Mouse (Mus musculus) NIH3T3 (cell line): ENCODE data around the gene Gm11627.

Experiments used
- DNase-seq: peaks from one replicate; pipeline ENCODE4 v3.0.0-alpha.2; 2012; ENCODE audit warnings: low read depth

Gm11627 gene

DNA sequence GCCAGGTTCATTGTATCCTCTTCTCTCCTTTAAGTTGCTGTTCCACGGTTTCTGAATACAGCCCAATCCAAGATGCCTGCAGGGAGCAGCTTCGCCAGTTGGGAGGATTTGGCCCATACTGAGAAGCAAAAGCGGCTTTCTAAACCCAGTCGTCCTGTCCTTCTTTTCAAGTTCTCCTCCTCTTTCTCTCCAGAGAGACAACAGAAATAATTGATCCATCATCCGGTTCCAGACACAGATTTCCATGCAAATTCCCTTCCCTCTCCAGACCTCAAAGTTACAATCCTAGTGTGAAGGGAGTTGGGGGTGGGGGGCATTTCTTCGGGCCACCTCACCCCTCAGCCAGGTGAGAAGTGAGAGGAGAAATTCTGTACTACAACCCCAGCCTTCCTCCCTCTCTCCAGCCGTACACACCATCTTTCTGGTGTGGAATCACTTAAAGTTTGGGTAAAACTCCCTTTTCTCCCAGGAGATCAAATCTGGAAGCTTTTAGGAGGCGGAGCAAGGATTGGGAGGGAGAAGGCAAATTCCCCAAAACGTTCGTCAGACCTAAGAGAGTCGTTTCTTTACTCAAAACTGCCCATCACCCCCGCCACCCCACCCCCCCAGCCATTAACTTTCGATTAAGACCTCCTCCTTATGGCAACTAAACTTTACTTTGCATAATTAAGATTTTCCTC, 23.7 kb upstream of the Gm11627 start:
- DNase-seq: peak; percentile 95

DNA sequence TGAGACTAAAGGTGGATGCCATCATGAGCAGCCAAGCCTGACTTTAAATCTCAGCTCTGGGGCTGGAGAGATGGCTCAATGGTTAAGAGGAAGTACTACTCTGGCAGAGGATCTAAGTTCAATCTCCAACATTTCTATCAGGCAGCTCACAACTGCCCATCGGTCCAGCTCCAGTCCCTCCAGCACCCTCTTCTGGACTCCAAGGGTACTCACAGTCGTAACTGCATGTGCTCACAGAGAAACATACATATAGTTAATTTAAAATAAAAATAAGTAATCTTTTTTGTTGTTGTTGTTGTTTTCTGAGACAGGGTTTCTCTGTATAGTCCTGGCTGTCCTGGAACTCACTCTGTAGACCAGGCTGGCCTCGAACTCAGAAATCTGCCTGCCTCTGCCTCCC, 20.7 kb upstream of the Gm11627 start:
- DNase-seq: peak; percentile 50

DNA sequence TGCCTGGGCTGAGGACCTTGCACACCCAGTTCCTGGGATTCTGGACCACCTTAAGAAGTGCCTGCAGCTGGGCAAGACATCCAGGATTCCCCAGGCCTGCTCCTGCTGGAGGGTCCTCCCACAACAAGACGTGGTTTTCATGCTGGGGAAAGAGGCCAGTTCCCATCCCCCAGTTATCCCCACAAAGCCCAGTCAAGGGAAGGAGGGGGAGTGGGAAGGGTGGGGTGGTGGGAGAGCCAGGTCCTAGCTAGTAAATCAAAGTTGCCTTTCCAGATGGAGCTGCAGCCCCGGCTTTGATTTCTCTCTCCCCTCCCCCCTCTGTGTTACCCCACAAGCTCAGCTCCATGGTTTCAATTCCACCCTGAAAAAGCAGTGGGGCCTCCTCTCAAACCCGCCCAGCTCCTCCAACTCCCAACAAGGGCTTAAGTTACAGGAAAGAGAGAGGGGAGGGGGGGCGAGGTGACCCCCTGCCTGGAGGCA, 16.1 kb upstream of the Gm11627 start:
- peak; percentile 53 for DNase-seq

DNA sequence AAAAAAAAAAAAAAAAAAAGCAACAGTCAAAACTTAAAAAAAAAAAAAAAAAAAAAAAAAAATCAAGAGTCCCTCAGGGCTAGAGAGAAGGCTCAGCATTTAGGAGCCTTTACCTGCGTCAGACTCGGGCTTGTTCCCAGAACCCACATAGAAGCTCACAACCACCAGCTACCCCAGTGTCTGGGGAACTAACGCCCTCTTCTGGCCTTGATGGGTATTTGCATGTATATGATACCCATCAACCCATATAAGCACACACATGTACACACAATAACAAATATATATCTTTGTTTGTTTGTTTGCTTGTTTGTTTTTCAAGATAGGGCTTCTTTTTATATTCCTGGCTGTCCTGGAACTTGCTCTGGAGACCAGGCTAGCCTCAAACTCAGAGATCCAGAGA, 8.3 kb upstream of the Gm11627 start:
- no peak for DNase-seq

DNA sequence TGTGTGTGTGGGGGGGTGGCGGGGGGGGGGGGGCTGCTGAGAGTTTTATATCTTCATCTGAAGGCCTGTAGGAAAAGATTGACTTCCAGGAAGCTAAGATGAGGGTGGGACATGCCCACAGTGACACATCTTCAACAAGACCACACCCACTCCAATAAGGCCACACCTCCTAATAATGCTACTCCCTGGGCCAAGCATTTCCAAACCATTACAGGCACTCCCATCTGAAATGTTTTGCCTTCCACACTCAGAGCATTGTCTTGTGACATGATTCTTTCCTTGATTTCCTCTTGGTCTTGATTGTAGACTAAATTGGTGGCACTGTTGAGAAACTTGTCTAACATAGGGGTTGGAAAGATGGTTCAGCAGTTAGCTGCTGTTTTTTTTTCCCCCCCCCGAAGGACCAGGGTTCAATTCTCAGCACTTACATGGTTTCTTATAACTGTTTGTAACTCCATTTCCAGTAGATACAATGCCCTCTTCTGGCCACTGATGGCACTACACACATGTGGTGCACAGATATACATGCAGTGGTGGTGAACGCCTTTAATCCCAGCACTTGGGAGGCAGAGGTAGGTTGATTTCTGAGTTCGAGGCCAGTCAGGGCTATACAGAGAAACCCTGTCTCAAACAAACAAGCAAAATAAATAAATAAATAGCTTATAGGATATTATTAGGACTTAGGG, 7.3 kb upstream of the Gm11627 start:
- no peak for DNase-seq

DNA sequence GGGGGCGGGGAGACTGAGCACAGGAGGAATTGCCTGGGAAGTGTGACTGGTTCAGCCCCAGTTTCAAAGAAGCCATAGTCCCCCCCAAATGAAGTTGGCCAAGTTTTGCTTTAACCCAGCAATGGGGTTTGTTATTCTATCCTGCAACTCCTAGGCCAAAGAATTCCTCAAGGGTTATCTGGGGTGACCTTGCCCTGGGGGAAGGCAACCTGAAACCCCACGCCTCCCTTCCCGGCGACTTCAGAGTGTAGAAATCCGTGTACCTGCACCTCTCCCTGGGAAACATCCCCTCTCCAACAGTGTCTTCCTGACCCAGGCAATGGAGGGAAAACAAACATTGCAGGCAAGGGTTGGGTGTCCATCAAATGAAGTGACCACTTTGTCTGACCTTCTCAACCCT, 3.5 kb upstream of the Gm11627 start:
- no peak for DNase-seq

DNA sequence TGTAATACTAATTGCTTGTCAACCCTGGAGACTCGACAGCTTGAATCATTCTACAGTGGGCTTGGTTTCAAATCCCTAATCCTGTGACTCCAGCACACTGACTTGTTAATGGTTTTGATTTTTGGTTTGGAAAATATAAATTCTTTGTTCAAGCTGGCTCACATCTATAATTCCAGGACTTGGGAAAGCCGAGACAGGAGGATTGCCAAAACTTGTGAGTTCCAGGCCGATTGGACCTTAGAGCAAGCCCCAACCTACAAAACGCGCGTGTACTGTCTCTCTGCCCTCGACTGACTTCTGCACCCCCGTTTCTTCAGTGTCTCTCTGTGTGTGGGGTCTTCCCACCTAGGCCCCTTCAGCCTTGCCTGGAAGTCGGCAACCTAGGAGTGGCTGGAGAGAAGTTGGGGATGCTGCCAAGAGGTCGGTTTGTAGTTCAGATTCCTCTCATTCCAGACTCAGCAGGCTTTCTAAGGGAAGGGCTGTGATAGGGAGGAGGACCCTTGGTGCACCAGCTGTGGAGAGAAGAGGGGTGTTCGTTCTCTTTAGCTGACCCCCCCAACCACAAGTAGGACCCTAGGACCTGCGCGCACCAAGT, 2.9 kb upstream of the Gm11627 start:
- DNase-seq: peak; percentile 88

DNA sequence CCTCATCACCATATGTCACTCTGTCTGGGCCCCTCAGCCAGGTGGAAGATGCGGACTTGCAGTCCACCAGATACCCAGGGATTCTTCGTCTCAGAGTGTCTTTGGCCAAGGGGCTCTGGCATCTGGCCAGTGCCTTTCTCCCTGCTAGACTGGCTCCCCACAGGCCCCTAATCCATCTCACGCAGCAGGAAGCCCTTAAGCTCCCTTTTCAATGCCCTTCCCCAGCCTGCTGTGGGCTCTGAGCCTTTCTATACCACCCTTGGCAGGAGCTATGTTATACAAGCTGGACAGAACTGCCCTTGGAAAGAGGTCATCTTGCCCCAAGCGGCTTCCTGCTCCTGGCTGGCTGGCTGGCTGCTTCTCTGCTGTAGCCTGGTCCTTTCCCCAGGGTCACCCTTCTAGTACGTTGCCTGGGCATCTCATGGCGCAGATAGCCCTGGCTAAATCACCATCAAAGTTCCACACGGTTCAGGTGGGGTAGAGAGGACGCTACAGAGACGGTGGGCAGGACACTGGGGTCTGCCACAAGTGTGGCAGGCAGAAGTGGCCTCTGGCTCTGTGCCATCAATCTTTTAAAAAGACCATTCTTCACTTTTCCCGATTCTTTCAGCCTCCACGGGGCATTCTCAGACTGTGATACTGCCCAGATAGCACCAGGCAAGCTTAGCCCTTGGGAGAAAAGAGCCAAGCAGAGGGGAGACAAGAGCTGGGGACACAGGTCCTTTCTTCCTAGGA, 2.2 kb upstream of the Gm11627 start:
- peak; percentile 33 for DNase-seq

DNA sequence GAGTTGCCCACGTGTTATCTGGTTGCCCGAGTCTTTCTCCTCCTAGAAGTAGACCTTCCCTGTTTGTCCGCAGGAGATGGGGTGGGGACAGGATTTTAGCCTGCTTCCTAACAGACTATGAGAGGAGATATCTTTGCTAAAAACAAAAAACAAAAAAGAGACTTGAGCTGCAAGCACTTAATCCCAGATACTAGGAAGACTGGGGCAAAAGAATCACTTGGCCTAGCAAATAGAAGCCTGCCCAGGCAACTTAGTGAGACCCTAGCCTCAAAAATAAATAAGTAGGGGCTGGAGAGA, 721 bp upstream of the Gm11627 start:
- DNase-seq: no peak

DNA sequence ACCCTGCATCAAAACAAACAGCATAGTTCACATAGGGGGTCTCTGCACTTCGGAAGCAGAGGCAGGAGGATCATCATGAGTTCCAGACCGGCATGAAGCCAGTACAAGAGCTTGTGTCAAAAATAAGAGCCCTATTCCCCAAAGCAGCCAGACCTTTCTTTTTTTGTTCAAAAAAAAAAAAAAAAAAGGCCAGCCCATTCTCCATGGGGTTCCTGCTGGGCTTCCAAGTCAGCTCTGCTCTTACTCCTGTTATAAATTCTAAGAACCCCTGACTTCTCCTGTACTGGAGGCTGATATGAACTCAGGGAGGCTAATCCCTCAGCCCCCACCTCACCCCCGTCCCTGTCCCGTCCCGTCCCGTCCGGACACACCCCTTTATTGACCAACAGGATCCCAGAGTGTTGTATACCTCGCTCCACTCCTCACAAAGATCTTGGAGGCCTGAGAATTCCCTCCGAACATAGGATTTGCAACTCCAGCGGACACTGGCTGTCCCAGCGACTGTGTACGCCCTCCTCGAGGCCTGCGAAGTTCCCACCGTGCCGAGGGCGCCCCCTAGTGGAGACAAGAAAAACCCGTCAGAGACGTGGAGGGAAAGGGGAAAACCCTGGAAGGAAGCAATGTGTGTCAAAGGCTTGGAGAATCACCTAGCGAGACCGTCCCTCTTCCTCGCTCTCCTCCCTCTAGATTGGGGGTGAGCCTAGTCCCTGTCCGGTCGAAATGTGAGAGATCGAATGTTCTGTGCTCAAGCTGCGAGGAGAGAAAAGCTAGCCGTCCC, 731 bp downstream of the Gm11627 start:
- DNase-seq: peak; percentile 93

DNA sequence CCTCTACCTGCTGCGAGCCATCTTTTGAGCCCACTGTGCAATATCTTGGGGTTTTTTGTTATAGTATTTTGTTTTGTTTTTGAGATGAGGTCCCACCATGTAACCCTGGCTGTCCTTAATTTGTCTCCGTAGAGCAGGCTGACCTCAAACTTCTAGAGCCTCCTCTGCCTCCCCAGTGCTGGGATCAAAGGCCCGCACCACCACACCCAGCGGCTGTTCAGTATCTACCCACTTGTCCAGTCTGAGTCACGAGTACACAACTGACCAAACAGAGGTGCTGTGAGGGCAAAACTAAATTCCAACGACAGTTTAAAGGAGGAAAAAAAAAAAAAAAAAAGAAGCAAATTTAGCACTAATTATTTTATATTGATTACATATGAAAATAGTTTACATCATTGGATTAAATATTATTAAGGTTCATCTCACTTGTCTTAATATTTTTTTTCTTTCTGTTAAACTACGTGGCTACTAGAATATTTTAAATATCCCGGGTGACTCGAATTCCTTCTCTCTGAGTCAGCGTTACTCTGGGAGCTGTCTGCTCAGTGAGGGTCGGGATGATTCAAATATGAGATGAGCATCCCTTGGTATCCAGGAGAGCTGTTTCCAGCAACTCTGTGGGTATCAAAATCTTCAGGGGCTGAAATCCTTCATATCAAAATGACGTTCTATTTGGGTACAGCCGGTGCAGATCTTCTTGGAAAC, 3.1 kb downstream of the Gm11627 start:
- peak; percentile 64 for DNase-seq

DNA sequence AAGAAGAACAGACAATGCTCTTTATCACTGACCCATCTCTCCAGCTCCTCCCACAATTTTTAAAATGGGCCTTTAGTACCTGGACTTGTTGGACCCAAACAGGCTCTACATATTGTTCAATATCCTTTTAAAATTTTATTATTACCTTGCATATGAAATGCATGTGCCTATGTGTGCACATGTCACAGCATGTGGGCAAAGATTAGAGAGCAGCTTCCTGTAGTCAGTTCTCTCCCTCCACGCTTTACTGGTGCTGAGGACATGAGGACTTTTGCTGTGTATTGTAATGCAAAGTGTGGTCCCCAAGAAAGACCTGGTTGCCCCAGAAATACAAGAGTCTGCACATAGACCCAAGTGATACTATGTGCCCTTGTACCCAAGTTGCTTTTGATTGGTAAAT, 4.2 kb downstream of the Gm11627 start:
- DNase-seq: no peak

DNA sequence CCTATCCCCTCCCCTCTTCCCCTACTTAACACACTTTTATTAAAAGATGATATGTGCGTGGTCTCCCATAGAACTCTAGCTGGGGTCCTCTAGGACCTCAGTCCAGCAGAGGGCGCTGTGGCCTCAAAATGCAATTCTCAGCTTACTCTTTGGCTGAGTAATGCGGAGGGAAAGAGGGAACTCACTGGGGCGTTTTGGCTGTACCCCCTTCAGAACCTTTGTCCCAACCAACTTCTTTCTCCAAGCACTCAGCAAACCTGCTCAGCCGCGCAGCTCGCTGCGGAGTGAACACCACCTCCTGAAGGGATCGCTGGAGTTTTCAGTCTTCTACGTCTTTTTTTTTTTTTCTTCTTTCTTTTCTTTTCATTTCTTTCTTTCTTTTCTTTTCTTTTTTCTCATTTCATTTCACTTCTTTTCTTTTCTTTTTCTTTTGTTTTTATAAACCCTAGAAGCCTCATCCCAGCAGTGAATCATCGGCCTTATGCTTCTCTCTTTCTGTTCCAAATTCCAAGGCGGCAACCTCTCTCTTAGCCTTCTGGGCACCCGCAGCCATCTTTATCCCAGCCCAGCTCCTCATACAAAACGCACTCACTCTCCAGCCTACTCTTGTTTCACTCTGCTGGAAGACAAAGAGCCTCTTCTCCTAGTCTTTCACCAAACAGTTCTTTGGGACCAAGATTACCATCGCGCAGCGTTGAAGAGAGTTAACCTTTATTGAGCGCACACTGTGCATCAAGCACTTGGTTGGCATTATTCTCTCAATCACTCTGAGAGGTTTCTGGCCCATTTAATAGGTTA, 6.2 kb downstream of the Gm11627 start:
- DNase-seq: peak; percentile 97

DNA sequence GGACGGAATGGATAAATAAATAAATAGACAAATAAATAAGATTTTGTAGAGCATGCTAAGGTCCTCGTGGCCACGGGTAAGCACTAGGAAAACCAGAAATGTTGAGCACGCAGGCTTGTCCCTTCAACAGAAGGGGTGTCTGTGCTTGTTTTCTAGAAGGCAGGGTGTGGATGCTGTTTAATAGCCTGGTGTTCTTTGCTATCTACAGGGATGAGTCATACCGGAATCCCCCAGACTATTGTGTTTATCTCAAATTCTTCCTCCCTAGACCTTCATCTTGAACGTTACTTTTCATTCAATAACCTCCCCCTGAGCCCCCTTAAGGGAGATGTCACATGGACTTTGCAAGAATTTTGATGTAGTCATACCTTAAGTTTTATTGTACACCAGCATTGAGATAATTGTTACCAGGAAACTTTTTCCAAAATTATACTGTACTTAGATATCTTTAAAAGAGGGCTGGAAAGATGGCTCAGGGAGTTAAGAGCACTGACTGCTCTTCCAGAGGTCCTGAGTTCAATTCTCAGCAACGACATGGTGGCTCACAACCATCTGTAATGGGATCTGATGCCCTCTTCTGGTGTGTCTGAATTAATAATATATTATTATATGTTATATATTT, 10.4 kb downstream of the Gm11627 start:
- DNase-seq: peak; percentile 15

DNA sequence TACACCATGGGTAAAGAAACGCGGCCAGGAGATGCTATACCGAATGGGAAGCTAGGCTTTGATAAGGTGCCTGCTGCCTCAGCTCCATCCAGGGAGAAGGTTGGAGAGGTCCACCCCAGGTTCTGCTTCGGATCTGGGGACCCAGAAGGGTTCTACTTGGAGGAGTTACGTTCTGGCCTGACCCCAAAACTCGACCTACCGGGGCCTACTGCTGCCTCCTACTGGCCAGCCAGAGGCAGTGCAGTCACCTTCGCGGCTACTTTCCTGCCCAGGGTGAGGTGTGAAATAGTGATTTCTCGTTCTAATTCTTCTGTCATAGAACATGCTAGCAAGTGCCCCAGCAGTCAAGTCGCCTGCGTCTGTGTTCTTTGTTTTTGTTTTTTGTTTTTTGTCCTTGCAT, 11.1 kb downstream of the Gm11627 start:
- DNase-seq: no peak

DNA sequence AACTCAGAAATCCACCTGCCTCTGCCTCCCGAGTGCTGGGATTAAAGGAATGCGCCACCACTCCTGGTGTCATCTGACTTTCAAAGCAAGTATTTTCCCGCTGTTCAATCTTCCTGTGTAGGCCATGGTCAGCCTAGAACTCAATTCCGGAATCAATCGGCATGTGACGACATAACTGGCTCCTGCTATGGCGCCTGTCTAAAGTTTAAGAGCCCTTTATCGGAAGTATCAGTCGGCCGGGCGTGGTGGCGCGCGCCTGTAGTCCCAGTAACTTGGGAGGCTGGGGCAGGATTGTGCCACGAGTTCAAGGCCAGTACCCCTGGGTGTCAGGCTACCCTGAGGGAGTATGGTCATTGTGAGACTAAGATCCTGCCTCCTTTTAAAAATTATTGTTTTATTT, 11.5 kb downstream of the Gm11627 start:
- DNase-seq: no peak

DNA sequence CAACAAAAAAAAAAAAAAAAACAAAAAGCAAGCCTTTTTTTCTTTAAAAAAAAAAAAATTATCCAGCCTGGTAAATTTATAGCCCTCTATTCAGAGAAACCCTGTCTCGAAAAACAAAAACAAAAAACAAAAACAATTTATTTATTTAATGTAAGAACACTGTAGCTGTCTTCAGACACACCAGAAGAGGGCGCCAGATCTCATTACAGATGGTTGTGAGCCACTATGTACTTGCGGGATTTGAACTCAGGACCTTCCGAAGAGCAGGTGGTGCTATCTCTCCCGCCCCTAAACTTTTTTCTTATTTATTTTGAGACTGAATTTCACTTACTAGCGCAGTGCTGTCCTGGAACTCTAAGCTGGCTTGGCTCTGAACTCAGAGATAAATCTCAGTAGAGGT, 12.1 kb downstream of the Gm11627 start:
- no peak for DNase-seq

DNA sequence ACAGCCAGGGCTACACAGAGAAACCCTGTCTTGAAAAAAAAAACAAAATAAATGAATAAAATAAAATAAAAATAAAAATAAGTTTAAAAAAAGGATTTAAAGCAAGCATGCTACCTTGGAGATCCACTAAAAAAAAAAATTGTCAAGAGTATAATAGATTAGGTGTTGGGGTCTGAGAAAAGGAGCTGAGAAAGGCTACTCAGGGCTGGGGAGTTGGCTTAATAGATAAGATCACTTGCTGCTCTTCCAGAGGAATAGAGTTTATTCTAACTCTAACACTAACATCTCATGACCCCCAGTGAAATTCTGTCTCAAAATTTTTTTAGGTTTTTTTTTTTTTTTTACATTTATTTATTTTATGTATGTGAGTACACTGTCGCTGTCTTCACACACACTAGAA, 13.0 kb downstream of the Gm11627 start:
- no peak for DNase-seq

DNA sequence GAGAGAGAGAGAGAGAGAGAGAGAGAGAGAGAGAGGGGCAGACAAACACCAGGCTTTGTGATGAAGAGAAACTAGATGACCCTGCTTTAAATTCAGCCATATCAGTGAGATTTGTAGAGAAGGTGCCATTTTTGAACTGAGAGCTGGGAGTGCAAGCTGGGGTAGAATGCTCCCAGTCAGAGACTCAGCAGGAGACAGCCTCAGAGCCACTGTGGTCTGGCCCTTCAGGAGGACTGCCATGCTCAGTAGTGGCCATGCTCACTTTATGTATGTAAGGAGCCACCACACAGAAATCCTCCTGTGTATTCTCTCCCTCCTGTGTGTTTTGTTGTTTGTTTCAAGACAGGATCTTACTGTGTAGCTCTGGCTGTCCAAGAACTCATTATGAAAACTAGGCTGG, 13.5 kb downstream of the Gm11627 start:
- DNase-seq: no peak
